Mouse (Mus musculus): ENCODE measurements at regions not wholly inside any gene's neighbourhood (a gene's known extent, or its start where the extent isn't known, plus 50 kb on each side); places are given as distances from the start of the nearest gene placed in this dataset.
A peak's percentile ranks its signal among the peaks of the same experiment; 100 is the strongest.

- DNase-seq: no peak
- intact Hi-C loops (cut with DNase I): no loop called here
Measured at GRCm38 (mm10) chr11:39733434-39734076, 961.4 kb downstream of the Mat2b start.

GRCm38 (mm10) chr11:39723621-39724020, 971.4 kb downstream of the Mat2b start:
- intact Hi-C loops (cut with DNase I): no loop called here
- peak; percentile 13 for DNase-seq

GRCm38 (mm10) chr11:39678521-39678920, 1016.5 kb downstream of the Mat2b start:
- intact Hi-C loops (cut with DNase I): no loop called here
- DNase-seq: no peak

- intact Hi-C loops (cut with DNase I): no loop called here
Measured at GRCm38 (mm10) chr11:39653595-39653994, 1041.4 kb downstream of the Mat2b start.

GRCm38 (mm10) chr11:39619356-39619755, 1075.6 kb downstream of the Mat2b start:
- no peak for DNase-seq
- intact Hi-C loops (cut with DNase I): no loop called here

More at GRCm38 (mm10) chr11:39653595-39653994, 1041.4 kb downstream of the Mat2b start:
- no peak for DNase-seq

- DNase-seq: peak; percentile 8
- intact Hi-C loops (cut with DNase I): no loop called here
Measured at GRCm38 (mm10) chr11:39615843-39616242, 1079.2 kb downstream of the Mat2b start.

GRCm38 (mm10) chr11:39596479-39596878, 1098.5 kb downstream of the Mat2b start:
- no peak for DNase-seq
- intact Hi-C loops (cut with DNase I): loop anchor here (10.0 kb wide), 1 partner anchor 878 kb away; no protein-coding TSS in a partner anchor

GRCm38 (mm10) chr11:39588641-39589385, 1106.2 kb downstream of the Mat2b start:
- intact Hi-C loops (cut with DNase I): loop anchor here (5.0 kb wide), 1 partner anchor 558 kb away; no protein-coding TSS in a partner anchor
- peak; percentile 72 for DNase-seq

GRCm38 (mm10) chr11:39558287-39558686, 1136.7 kb downstream of the Mat2b start:
- intact Hi-C loops (cut with DNase I): no loop called here
- no peak for DNase-seq

- DNase-seq: no peak
- intact Hi-C loops (cut with DNase I): no loop called here
Measured at GRCm38 (mm10) chr11:39550066-39550465, 1144.9 kb downstream of the Mat2b start.

- intact Hi-C loops (cut with DNase I): no loop called here
- no peak for DNase-seq
Measured at GRCm38 (mm10) chr11:39524866-39525649, 1169.9 kb downstream of the Mat2b start.

- intact Hi-C loops (cut with DNase I): no loop called here
- no peak for DNase-seq
Measured at GRCm38 (mm10) chr11:39495253-39495652, 1199.8 kb downstream of the Mat2b start.

GRCm38 (mm10) chr11:39477136-39477535, 1217.9 kb downstream of the Mat2b start:
- no peak for DNase-seq
- intact Hi-C loops (cut with DNase I): no loop called here

GRCm38 (mm10) chr11:39453329-39453952, 1241.6 kb downstream of the Mat2b start:
- intact Hi-C loops (cut with DNase I): no loop called here
- DNase-seq: peak; percentile 62

- intact Hi-C loops (cut with DNase I): no loop called here
- no peak for DNase-seq
Measured at GRCm38 (mm10) chr11:39446374-39446773, 1248.6 kb downstream of the Mat2b start.

- DNase-seq: peak; percentile 14
- intact Hi-C loops (cut with DNase I): no loop called here
Measured at GRCm38 (mm10) chr11:39411691-39412090, 1283.3 kb downstream of the Mat2b start.

- intact Hi-C loops (cut with DNase I): no loop called here
- no peak for DNase-seq
Measured at GRCm38 (mm10) chr11:39411182-39411581, 1283.8 kb downstream of the Mat2b start.

GRCm38 (mm10) chr11:39364827-39365226, 1330.2 kb downstream of the Mat2b start:
- intact Hi-C loops (cut with DNase I): no loop called here
- no peak for DNase-seq

- no peak for DNase-seq
- intact Hi-C loops (cut with DNase I): no loop called here
Measured at GRCm38 (mm10) chr11:39350616-39351015, 1344.4 kb downstream of the Mat2b start.

Measured in left cerebral cortex, postnatal 4 days (tissue).